Mouse (Mus musculus) liver, adult 2 months (tissue): ENCODE measurements around the gene Fibp. TPM values are rescaled to one million over a fixed set of nuclear protein-coding genes. Genes with fewer than 3 reads are reported as not detected.

Experiments
- DNase-seq: peaks from one replicate; pipeline ENCODE4 v3.0.0-alpha.2; 2011; ENCODE audit warnings: low read depth, low spot score; ENCODE audit errors: extremely low read depth
- H3K27ac ChIP-seq: fragments of 200-500 bp; replicated peaks from 2 replicates; pipeline ENCODE4 v1.5.1; 2012; ENCODE audit warnings: low read depth, mild to moderate bottlenecking, control low read depth, inconsistent platforms, low read length; ENCODE audit not compliant: insufficient read depth
- H3K27me3 ChIP-seq: fragments of 200-500 bp; 2 replicates; pipeline ENCODE4 v1.6.1; 2012; ENCODE audit warnings: mild to moderate bottlenecking, moderate library complexity, low read length, inconsistent platforms; ENCODE audit not compliant: control insufficient read depth, insufficient read depth
- H3K36me3 ChIP-seq: fragments of 200-500 bp; 2 replicates; pipeline ENCODE4 v1.6.1; 2012; ENCODE audit warnings: low read length, inconsistent platforms; ENCODE audit not compliant: control insufficient read depth, insufficient read depth
- H3K4me1 ChIP-seq: fragments of 200-500 bp; 2 replicates; pipeline ENCODE4 v1.6.1; 2011; ENCODE audit warnings: low read length; ENCODE audit not compliant: control insufficient read depth, insufficient read depth
- H3K4me3 ChIP-seq: fragments of 200-500 bp; 2 replicates; pipeline ENCODE4 v1.5.1; 2011; ENCODE audit warnings: low read depth, mild to moderate bottlenecking, control low read depth, low read length, moderate library complexity; ENCODE audit not compliant: insufficient read depth
- H3K79me2 ChIP-seq: fragments of 200-500 bp; 2 replicates; pipeline ENCODE4 v1.6.1; 2012; ENCODE audit warnings: inconsistent platforms, mild to moderate bottlenecking, low read length, moderate library complexity; ENCODE audit not compliant: control insufficient read depth, insufficient read depth
- H3K9ac ChIP-seq: fragments of 200-500 bp; 2 replicates; pipeline ENCODE4 v1.6.1; 2012; ENCODE audit warnings: low read depth, mild to moderate bottlenecking, control low read depth, inconsistent platforms, low read length
- CTCF ChIP-seq: fragments of 200-500 bp; IDR thresholded peaks from 2 replicates; pipeline ENCODE4 v1.5.1; 2011; ENCODE audit warnings: low read depth, low read length, control low read depth
- POLR2A ChIP-seq: fragments of 200-500 bp; IDR thresholded peaks from 2 replicates; pipeline ENCODE4 v1.6.1; 2011; ENCODE audit warnings: low read length, control low read depth; ENCODE audit not compliant: insufficient read depth; ENCODE audit errors: extremely low read depth
- WGBS: fragments of 180-500 bp; shearing (Covaris S2); methylation state at CpG from one replicate; pipeline ENCODE4 v1.1.7; 2018; 5-methylcytosine and 5-hydroxymethylcytosine counted together
- polyA plus RNA-seq: library from polyadenylated mRNA; depleted of rRNA; stranded (reverse); fragments of >200 nt; gene quantifications from 2 replicates; pipeline ENCODE4 v1.2.3, GENCODE M21; 2012
- total RNA-seq: library from RNA; depleted of rRNA; stranded (reverse); fragments of >200 nt; gene quantifications from 2 replicates; pipeline ENCODE4 v1.2.3, GENCODE M21; 2014

The Fibp gene
- total and polyA plus RNA-seq, 2 experiments: 25.8 to 46.6 TPM

GRCm38 (mm10) chr19:5419630-5420029, 40.8 kb upstream of the Fibp start:
- TF ChIP-seq CTCF (no peak), POLR2A (no peak)
- Histone ChIP-seq H3K4me1 (peaks cover 8% of the 10 kb centered on the region; the same call in 1 of the 2 replicates), H3K9ac (no peak overlapping the region), H3K27me3 (no peaks in the 10 kb centered on the region), H3K36me3 (peaks cover 31% of the 10 kb centered on the region), H3K79me2 (no peaks in the 10 kb centered on the region), H3K27ac (no peak overlapping the region), H3K4me3 (no peak overlapping the region)
- 93% methylated on average over 9 of the region's 9 CpGs for WGBS
- no peak for DNase-seq

GRCm38 (mm10) chr19:5420579-5420978, 39.8 kb upstream of the Fibp start:
- H3K36me3 ChIP-seq: peaks cover 31% of the 10 kb centered on the region
- no peak overlapping the region for H3K4me3 ChIP-seq
- no peak for DNase-seq
- no peaks in the 10 kb centered on the region for H3K27me3 ChIP-seq
- H3K27ac ChIP-seq: no peak overlapping the region
- H3K9ac ChIP-seq: no peak overlapping the region
- peaks cover 4% of the 10 kb centered on the region; the same call in 1 of the 2 replicates for H3K4me1 ChIP-seq
- peaks cover 5% of the 10 kb centered on the region; the same call in 1 of the 2 replicates for H3K79me2 ChIP-seq
- TF ChIP-seq POLR2A (no peak), CTCF (no peak)
- 83% methylated on average over 6 of the region's 6 CpGs for WGBS

- H3K9ac ChIP-seq: no peak overlapping the region
- H3K36me3 ChIP-seq: peaks cover 25% of the 10 kb centered on the region
- peaks cover 14% of the 10 kb centered on the region; the same call in 1 of the 2 replicates for H3K79me2 ChIP-seq
- no peak for DNase-seq
- no peak overlapping the region for H3K4me3 ChIP-seq
- H3K4me1 ChIP-seq: peaks cover 14% of the 10 kb centered on the region
- 85% methylated on average over 5 of the region's 5 CpGs for WGBS
- H3K27ac ChIP-seq: no peak overlapping the region
- H3K27me3 ChIP-seq: no peaks in the 10 kb centered on the region
- TF ChIP-seq CTCF (no peak), POLR2A (no peak)
Measured at GRCm38 (mm10) chr19:5421784-5422183, 38.6 kb upstream of the Fibp start.

GRCm38 (mm10) chr19:5422267-5422666, 38.1 kb upstream of the Fibp start:
- Histone ChIP-seq H3K4me1 (peaks cover 14% of the 10 kb centered on the region), H3K27me3 (no peaks in the 10 kb centered on the region), H3K9ac (no peak overlapping the region), H3K4me3 (no peak overlapping the region), H3K36me3 (peaks cover 20% of the 10 kb centered on the region), H3K27ac (no peak overlapping the region), H3K79me2 (peaks cover 14% of the 10 kb centered on the region; the same call in 1 of the 2 replicates)
- DNase-seq: no peak
- WGBS: 90% methylated on average over 10 of the region's 10 CpGs
- TF ChIP-seq CTCF (no peak), POLR2A (no peak)

GRCm38 (mm10) chr19:5422895-5423443, 37.4 kb upstream of the Fibp start:
- 88% methylated on average over 9 of the region's 9 CpGs for WGBS
- H3K4me3 ChIP-seq: no peak overlapping the region
- no peak overlapping the region for H3K9ac ChIP-seq
- no peaks in the 10 kb centered on the region for H3K27me3 ChIP-seq
- H3K27ac ChIP-seq: no peak overlapping the region
- H3K4me1 ChIP-seq: peaks cover 14% of the 10 kb centered on the region
- TF ChIP-seq POLR2A: no peak
- no peak for TF ChIP-seq CTCF
- peaks cover 13% of the 10 kb centered on the region for H3K36me3 ChIP-seq
- H3K79me2 ChIP-seq: peaks cover 14% of the 10 kb centered on the region; the same call in 1 of the 2 replicates
- no peak for DNase-seq

GRCm38 (mm10) chr19:5423561-5423960, 36.9 kb upstream of the Fibp start:
- TF ChIP-seq CTCF: no peak
- TF ChIP-seq POLR2A: 0 out of 2 replicates have a peak, but pooled peaks have one; percentile 9
- Histone ChIP-seq H3K9ac (peak overlapping the region; percentile 86), H3K79me2 (peaks cover 14% of the 10 kb centered on the region; the same call in 1 of the 2 replicates), H3K4me3 (peak overlapping the region; percentile 87), H3K4me1 (peaks cover 14% of the 10 kb centered on the region), H3K27me3 (no peaks in the 10 kb centered on the region), H3K27ac (no peak overlapping the region; the same call in 1 of the 2 replicates), H3K36me3 (peaks cover 7% of the 10 kb centered on the region)
- DNase-seq: no peak
- WGBS: 56% methylated on average over 12 of the region's 12 CpGs
